12 mouse cellular contexts compared by ENCODE assay signal in the genomic region with DNA sequence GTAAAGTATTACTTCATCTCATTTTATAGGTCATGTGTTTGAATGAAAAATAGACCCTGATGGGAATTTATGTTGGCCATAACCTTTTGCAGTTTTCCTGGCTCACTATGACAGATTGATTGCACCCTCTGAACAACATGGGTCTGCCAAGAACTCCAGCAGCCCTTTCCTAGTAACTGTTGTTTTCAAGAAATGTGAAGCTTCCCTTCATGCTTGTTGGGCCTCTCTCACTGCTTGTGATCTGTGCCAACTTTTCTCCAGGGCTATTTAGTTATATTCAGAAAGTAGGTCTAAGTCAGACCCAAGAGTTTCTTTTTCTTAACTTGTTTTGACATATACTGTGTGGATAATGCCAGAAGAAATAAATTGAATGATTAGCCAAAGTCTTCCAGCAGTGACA. TPM values are rescaled to one million over a fixed set of nuclear protein-coding genes. Genes with fewer than 3 reads are reported as not detected.
DNase-seq lines count a peak whose midpoint lies in the region; ATAC-seq and TF ChIP-seq lines count a peak whose summit lies in the region.
"Had no signal": no experiment of that assay in that cellular context is flagged by ENCODE, and none has a peak within 500 bp of the region (broad histone marks: within the 10 kb centered on the region; RNA-seq: fewer than 3 reads in every experiment).

No protein-coding gene starts in this region.

- no peaks in the 10 kb centered on the region for H3K4me1 ChIP-seq in hindbrain, postnatal 0 days (ENCODE audit: insufficient read depth, low read length)
- no peaks in the 10 kb centered on the region for H3K4me1 ChIP-seq in hindbrain, embryonic 12.5 days
- H3K4me1 ChIP-seq in embryonic facial prominence, embryonic 15.5 days, result no peaks in the 10 kb centered on the region
- H3K4me1 ChIP-seq in intestine, embryonic 16.5 days (ENCODE audit: control insufficient read depth, insufficient read depth, low read length), result no peaks in the 10 kb centered on the region
- H3K4me1 ChIP-seq in midbrain, embryonic 11.5 days (ENCODE audit: control insufficient read depth, insufficient read depth, low read length), result no peaks in the 10 kb centered on the region
- H3K4me1 ChIP-seq: limb, embryonic 12.5 days had no signal

- no peak overlapping the region for H3K9ac ChIP-seq in hindbrain, postnatal 0 days (replicated peaks; ENCODE audit: low read length)
- no peak overlapping the region for H3K9ac ChIP-seq in hindbrain, embryonic 12.5 days
- no peak overlapping the region for H3K9ac ChIP-seq in embryonic facial prominence, embryonic 15.5 days
- no peak overlapping the region for H3K9ac ChIP-seq in intestine, embryonic 16.5 days (ENCODE audit: low read depth, low read length)
- H3K9ac ChIP-seq in midbrain, embryonic 11.5 days (ENCODE audit: low read length), result no peak overlapping the region
- H3K9ac ChIP-seq: limb, embryonic 12.5 days had no signal

- H3K4me2 ChIP-seq in hindbrain, postnatal 0 days (ENCODE audit: low read depth, low read length), result no peak overlapping the region
- H3K4me2 ChIP-seq in hindbrain, embryonic 12.5 days (replicated peaks), result no peak overlapping the region
- H3K4me2 ChIP-seq in embryonic facial prominence, embryonic 15.5 days (replicated peaks), result no peak overlapping the region
- H3K4me2 ChIP-seq in intestine, embryonic 16.5 days (ENCODE audit: low read depth, low read length), result no peak overlapping the region
- H3K4me2 ChIP-seq in midbrain, embryonic 11.5 days, result no peak overlapping the region
- H3K4me2 ChIP-seq: limb, embryonic 12.5 days had no signal

- H3K27me3 ChIP-seq in hindbrain, postnatal 0 days (ENCODE audit: insufficient read depth, low read length), result no peaks in the 10 kb centered on the region
- no peaks in the 10 kb centered on the region for H3K27me3 ChIP-seq in hindbrain, embryonic 12.5 days
- H3K27me3 ChIP-seq in embryonic facial prominence, embryonic 15.5 days, result no peaks in the 10 kb centered on the region
- H3K27me3 ChIP-seq in intestine, embryonic 16.5 days (replicated peaks; ENCODE audit: control insufficient read depth, insufficient read depth, low read length), result no peaks in the 10 kb centered on the region
- H3K27me3 ChIP-seq in midbrain, embryonic 11.5 days (ENCODE audit: control insufficient read depth, insufficient read depth, low read length), result no peaks in the 10 kb centered on the region
- H3K27me3 ChIP-seq: limb, embryonic 12.5 days had no signal

- peak overlapping the region; percentile 66 for H3K27ac ChIP-seq in hindbrain, postnatal 0 days
- no peak overlapping the region for H3K27ac ChIP-seq in hindbrain, embryonic 12.5 days
- H3K27ac ChIP-seq in embryonic facial prominence, embryonic 15.5 days (replicated peaks), result no peak overlapping the region
- 0 out of 2 replicates have a peak overlapping the region, but pooled peaks have one; percentile 56 for H3K27ac ChIP-seq in intestine, embryonic 16.5 days (ENCODE audit: low read length)
- no peak overlapping the region for H3K27ac ChIP-seq in midbrain, embryonic 11.5 days (ENCODE audit: low read depth, low read length)
- H3K27ac ChIP-seq: limb, embryonic 12.5 days had no signal

- no peak for TF ChIP-seq CTCF in hindbrain, postnatal 0 days (IDR thresholded peaks at IDR 0.05; ENCODE audit: low read depth)

- peak; percentile 48 for DNase-seq in hindbrain, postnatal 0 days (ENCODE audit: low spot score)
- peak; percentile 13 for DNase-seq in mesoderm, embryonic 11.5 days (ENCODE audit: low read depth, low spot score)
- DNase-seq in midbrain, embryonic 11.5 days (ENCODE audit: low spot score, missing footprints), result no peak
- DNase-seq: heart, adult 11 months; layer of hippocampus, adult 9-11 months; lung, postnatal 4 days had no signal

- ATAC-seq in hindbrain, postnatal 0 days, result peak; percentile 51
- ATAC-seq in hindbrain, embryonic 12.5 days (ENCODE audit: low FRiP score), result no peak
- peak; percentile 86 for ATAC-seq in embryonic facial prominence, embryonic 15.5 days (ENCODE audit: insufficient number of reproducible peaks, low FRiP score, low TSS enrichment, low read depth)
- peak; percentile 81 for ATAC-seq in intestine, embryonic 16.5 days
- ATAC-seq in megakaryocyte, adult 5-6 weeks (ENCODE audit: poor library complexity, severe bottlenecking), result no peak
- no peak for ATAC-seq in midbrain, embryonic 11.5 days (ENCODE audit: low FRiP score)

- no peak overlapping the region for H3K4me3 ChIP-seq in hindbrain, postnatal 0 days (ENCODE audit: low read length)
- H3K4me3 ChIP-seq in hindbrain, embryonic 12.5 days, result no peak overlapping the region
- no peak overlapping the region for H3K4me3 ChIP-seq in embryonic facial prominence, embryonic 15.5 days (replicated peaks)
- H3K4me3 ChIP-seq in intestine, embryonic 16.5 days (ENCODE audit: low read length), result no peak overlapping the region
- no peak overlapping the region for H3K4me3 ChIP-seq in midbrain, embryonic 11.5 days (ENCODE audit: low read depth, low read length)
- H3K4me3 ChIP-seq: limb, embryonic 12.5 days; myocyte had no signal

- H3K9me3 ChIP-seq in hindbrain, postnatal 0 days (ENCODE audit: low read length), result no peaks in the 10 kb centered on the region
- no peaks in the 10 kb centered on the region for H3K9me3 ChIP-seq in hindbrain, embryonic 12.5 days (replicated peaks)
- H3K9me3 ChIP-seq in embryonic facial prominence, embryonic 15.5 days (replicated peaks), result no peaks in the 10 kb centered on the region
- H3K9me3 ChIP-seq in intestine, embryonic 16.5 days (ENCODE audit: control insufficient read depth, low read length), result no peaks in the 10 kb centered on the region
- no peaks in the 10 kb centered on the region for H3K9me3 ChIP-seq in midbrain, embryonic 11.5 days (ENCODE audit: control insufficient read depth, low read length)
- H3K9me3 ChIP-seq: limb, embryonic 12.5 days had no signal

- H3K36me3 ChIP-seq in hindbrain, postnatal 0 days (ENCODE audit: insufficient read depth, low read length), result peaks cover 18% of the 10 kb centered on the region; the same call in 1 of the 2 replicates
- H3K36me3 ChIP-seq in hindbrain, embryonic 12.5 days, result peaks cover 29% of the 10 kb centered on the region
- peaks cover 30% of the 10 kb centered on the region for H3K36me3 ChIP-seq in embryonic facial prominence, embryonic 15.5 days
- no peaks in the 10 kb centered on the region for H3K36me3 ChIP-seq in intestine, embryonic 16.5 days (ENCODE audit: control insufficient read depth, insufficient read depth, low read length)
- no peaks in the 10 kb centered on the region; the same call in 1 of the 2 replicates for H3K36me3 ChIP-seq in midbrain, embryonic 11.5 days (ENCODE audit: control insufficient read depth, insufficient read depth, low read length)

RNA-seq across cellular contexts. Expression of a gene that starts 44.9 kb away (rescaled TPM):
- total RNA-seq in hindbrain, postnatal 0 days (2014; rRNA removed), result 55.4 and 58.8 TPM in 2 replicates
- polyA plus RNA-seq in hindbrain, postnatal 0 days (2015; fragmentation: Nextera tagmentation; extraction: Ambion mirVana), result 65.2 and 68.3 TPM in 2 replicates
- polyA plus RNA-seq in hindbrain, embryonic 12.5 days (2016; fragmentation: Nextera tagmentation; extraction: Ambion mirVana), result 84.1 and 95.2 TPM in 2 replicates
- 50.6 and 54.2 TPM in 2 replicates for polyA plus RNA-seq in embryonic facial prominence, embryonic 15.5 days (2015; fragmentation: Nextera tagmentation; extraction: Ambion mirVana)
- polyA plus RNA-seq in intestine, embryonic 16.5 days (2015; fragmentation: Nextera tagmentation; extraction: Ambion mirVana), result 72.5 and 78.0 TPM in 2 replicates
- 43.1 and 47.1 TPM in 2 replicates for total RNA-seq in megakaryocyte, adult 5-6 weeks (2015)
- 57.3 and 58.6 TPM in 2 replicates for total RNA-seq in megakaryocyte, adult 5-6 weeks (2017)
- 76.8 and 79.4 TPM in 2 replicates for polyA plus RNA-seq in midbrain, embryonic 11.5 days (2014; fragmentation: Nextera tagmentation; extraction: Ambion mirVana)

Comparison
In these comparisons a context has a peak if more than half of its experiments do, and no peak if none do; other contexts are left out.
1. ATAC-seq: peak in hindbrain, postnatal 0 days (single experiment), embryonic facial prominence, embryonic 15.5 days (single experiment) and intestine, embryonic 16.5 days (single experiment); none in hindbrain, embryonic 12.5 days (single experiment), megakaryocyte, adult 5-6 weeks (single experiment) and midbrain, embryonic 11.5 days (single experiment).
2. H3K27ac ChIP-seq: peak in hindbrain, postnatal 0 days (single experiment) and intestine, embryonic 16.5 days (single experiment); none in hindbrain, embryonic 12.5 days (single experiment), embryonic facial prominence, embryonic 15.5 days (single experiment) and midbrain, embryonic 11.5 days (single experiment).